Mouse (Mus musculus) neural tube, embryonic 13.5 days (tissue): ENCODE data around the gene Cyb5r3. TPM values are rescaled to one million over a fixed set of nuclear protein-coding genes. Genes with fewer than 3 reads are reported as not detected.
A peak's percentile ranks its signal among the peaks of the same experiment; 100 is the strongest.

Experiments
- ATAC-seq: fragments of 200-750 bp; cut with Nextera tagmentation; 2 replicates; pipeline ENCODE4 v1.8.0; 2017; ENCODE audit warnings: low read depth, mild to moderate bottlenecking, moderate TSS enrichment, moderate library complexity
- H3K27ac ChIP-seq: fragments of 300-500 bp; sonication (generic); replicated peaks from 2 replicates; pipeline ENCODE4 v1.5.1; 2015; ENCODE audit warnings: moderate library complexity, mild to moderate bottlenecking, inconsistent platforms
- H3K27me3 ChIP-seq: fragments of 300-500 bp; sonication (generic); 2 replicates; pipeline ENCODE4 v1.6.1; 2015; ENCODE audit warnings: mild to moderate bottlenecking, inconsistent platforms
- H3K36me3 ChIP-seq: fragments of 300-500 bp; sonication (generic); 2 replicates; pipeline ENCODE4 v1.6.1; 2015; ENCODE audit warnings: mild to moderate bottlenecking, inconsistent platforms
- H3K4me1 ChIP-seq: fragments of 300-500 bp; sonication (generic); replicated peaks from 2 replicates; pipeline ENCODE4 v1.6.1; 2015; ENCODE audit warnings: inconsistent platforms
- H3K4me2 ChIP-seq: fragments of 300-500 bp; sonication (generic); 2 replicates; pipeline ENCODE4 v1.6.1; 2015; ENCODE audit warnings: inconsistent platforms, mild to moderate bottlenecking, moderate library complexity
- H3K4me3 ChIP-seq: fragments of 300-500 bp; sonication (generic); 2 replicates; pipeline ENCODE4 v1.5.1; 2015; ENCODE audit warnings: mild to moderate bottlenecking, inconsistent platforms
- H3K9ac ChIP-seq: fragments of 300-500 bp; sonication (generic); 2 replicates; pipeline ENCODE4 v1.6.1; 2015; ENCODE audit warnings: moderate library complexity, mild to moderate bottlenecking, inconsistent platforms
- H3K9me3 ChIP-seq: fragments of 300-500 bp; sonication (generic); 2 replicates; pipeline ENCODE4 v1.6.1; 2016; ENCODE audit warnings: inconsistent platforms
- WGBS: fragments of 180-500 bp; shearing (Covaris S2); methylation state at CpG from one replicate; pipeline ENCODE4 v1.1.7; 2015; 5-methylcytosine and 5-hydroxymethylcytosine counted together
- polyA plus RNA-seq: library from polyadenylated mRNA; unstranded; fragments of >200 nt; fragmentation: Nextera tagmentation; extraction: Ambion mirVana; gene quantifications from 2 replicates; pipeline ENCODE4 v1.2.1, GENCODE M21; 2015

Gene Cyb5r3
- polyA plus RNA-seq, result 130 and 140 TPM in 2 replicates

DNA sequence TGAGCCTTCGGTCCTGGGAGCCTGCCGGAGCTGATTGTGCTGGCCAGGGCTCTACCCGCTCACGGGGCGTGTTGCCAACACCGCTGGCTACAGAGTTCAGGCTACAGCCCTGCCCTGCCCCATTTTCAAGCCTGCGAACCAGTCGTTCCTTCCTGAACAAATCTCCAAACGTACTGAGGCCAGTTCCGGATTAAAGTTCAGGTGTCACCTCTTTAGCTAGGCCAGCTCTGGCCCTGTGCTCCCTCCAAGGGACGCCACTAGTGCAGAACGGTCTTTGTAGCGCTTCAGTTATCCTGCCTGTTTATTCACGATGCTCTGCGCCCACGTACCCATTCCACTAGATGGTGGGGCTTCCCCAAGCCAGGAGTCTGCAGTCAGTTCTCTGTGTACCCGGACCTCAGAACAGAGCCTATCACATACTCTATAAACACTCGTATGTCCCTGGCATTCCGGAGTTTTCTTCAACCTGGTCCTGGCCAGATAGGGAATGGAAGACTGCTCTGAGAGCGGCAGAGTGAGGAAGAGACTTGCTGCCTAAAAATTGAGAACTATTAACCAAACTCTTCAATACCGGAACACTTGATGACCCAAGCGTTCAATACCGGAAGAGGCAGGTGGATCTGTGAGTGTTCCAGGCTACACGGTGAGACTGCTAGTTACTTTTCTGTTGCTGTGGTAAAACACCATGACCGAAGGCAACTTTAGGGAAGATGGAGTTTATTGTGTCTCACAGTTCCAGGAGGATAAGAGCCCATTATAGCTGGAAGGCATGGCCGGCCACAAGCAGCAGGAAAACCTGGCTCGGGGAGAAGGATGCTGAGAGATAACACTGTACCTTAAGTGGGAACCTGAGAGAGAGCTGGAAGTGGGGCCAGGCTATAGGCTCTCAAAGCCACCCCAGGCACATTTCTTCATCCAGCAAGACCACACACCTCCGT lies at the start of gene Cyb5r3:
Gene Cyb5r3, minus strand, starts transcription at position 101 of the 938 bp plus-strand sequence.
- H3K4me3 ChIP-seq, result peak within 1 kb of the TSS; percentile 88
- no peaks in the 10 kb centered on the region for H3K36me3 ChIP-seq
- H3K27ac ChIP-seq, result peak within 1 kb of the TSS; percentile 91
- no peaks in the 10 kb centered on the region for H3K9me3 ChIP-seq
- H3K4me1 ChIP-seq, result peaks cover 45% of the 10 kb centered on the region
- H3K9ac ChIP-seq, result peak within 1 kb of the TSS; percentile 89
- ATAC-seq, result peak; percentile 75
- peak within 1 kb of the TSS; percentile 81 for H3K4me2 ChIP-seq
- 35% methylated on average over 28 of the region's 28 CpGs for WGBS
- no peaks in the 10 kb centered on the region for H3K27me3 ChIP-seq

DNA sequence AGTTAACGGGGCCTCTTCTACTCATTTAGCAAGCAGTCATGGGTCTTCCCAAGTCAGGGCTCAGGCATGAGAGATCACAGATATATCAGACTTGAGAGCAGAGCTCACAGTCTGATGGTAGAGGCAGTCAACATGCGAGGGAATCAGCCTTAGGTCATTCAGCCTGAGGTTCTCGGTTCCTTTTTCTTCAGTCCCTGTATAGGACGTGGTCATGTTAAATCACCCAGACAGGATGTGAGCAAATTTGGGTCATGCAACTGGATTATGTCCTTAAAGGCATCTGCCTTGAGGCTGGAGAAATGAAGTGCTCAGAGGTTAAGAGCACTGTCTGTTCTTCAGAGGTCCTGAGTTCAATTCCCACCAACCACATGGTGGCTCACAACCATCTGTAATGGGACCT lies 49.3 kb upstream of the Cyb5r3 start:
- no peak overlapping the region for H3K4me2 ChIP-seq
- H3K27ac ChIP-seq, result no peak overlapping the region
- H3K4me1 ChIP-seq, result peaks cover 15% of the 10 kb centered on the region
- H3K9ac ChIP-seq, result no peak overlapping the region
- no peaks in the 10 kb centered on the region for H3K27me3 ChIP-seq
- no peak overlapping the region for H3K4me3 ChIP-seq
- H3K9me3 ChIP-seq, result no peaks in the 10 kb centered on the region
- no peak for ATAC-seq
- no peaks in the 10 kb centered on the region for H3K36me3 ChIP-seq
- WGBS, result 89% methylated on average over 4 of the region's 4 CpGs

DNA sequence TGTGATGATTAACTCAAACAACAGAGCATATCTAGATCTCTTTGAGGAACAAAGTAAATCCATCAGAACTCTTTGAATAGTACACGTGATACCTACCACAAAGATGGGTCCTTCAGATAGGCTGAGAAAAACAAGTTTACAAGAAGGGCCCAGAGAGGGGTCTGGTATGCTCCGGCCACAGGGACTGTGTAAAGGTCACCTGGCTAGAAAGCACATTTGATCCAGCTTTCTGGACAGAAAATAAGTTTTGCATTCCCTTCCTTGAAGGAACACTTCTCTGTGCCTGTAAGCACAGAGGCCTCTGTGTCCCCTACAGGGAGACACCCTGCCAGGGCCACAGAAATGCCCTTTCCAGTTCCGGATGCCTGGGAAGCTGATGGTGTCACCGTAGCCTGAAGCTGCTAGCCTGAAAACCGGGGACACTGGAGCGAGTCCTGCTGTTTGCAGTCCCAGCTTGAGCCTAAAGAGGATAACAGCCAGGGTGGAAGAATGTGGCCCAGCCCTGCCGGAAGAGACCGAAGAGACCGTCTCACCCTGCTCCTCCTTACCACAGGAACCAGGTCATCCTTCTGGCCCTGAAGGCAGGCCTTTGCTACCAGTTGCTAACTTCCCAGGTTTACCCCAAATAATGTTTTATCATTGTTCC lies 48.1 kb upstream of the Cyb5r3 start:
- H3K36me3 ChIP-seq, result no peaks in the 10 kb centered on the region
- ATAC-seq, result no peak
- H3K4me1 ChIP-seq, result peaks cover 28% of the 10 kb centered on the region
- no peak overlapping the region for H3K27ac ChIP-seq
- H3K4me2 ChIP-seq, result no peak overlapping the region
- no peaks in the 10 kb centered on the region for H3K27me3 ChIP-seq
- H3K9ac ChIP-seq, result no peak overlapping the region
- no peaks in the 10 kb centered on the region for H3K9me3 ChIP-seq
- H3K4me3 ChIP-seq, result no peak overlapping the region
- 71% methylated on average over 9 of the region's 9 CpGs for WGBS

DNA sequence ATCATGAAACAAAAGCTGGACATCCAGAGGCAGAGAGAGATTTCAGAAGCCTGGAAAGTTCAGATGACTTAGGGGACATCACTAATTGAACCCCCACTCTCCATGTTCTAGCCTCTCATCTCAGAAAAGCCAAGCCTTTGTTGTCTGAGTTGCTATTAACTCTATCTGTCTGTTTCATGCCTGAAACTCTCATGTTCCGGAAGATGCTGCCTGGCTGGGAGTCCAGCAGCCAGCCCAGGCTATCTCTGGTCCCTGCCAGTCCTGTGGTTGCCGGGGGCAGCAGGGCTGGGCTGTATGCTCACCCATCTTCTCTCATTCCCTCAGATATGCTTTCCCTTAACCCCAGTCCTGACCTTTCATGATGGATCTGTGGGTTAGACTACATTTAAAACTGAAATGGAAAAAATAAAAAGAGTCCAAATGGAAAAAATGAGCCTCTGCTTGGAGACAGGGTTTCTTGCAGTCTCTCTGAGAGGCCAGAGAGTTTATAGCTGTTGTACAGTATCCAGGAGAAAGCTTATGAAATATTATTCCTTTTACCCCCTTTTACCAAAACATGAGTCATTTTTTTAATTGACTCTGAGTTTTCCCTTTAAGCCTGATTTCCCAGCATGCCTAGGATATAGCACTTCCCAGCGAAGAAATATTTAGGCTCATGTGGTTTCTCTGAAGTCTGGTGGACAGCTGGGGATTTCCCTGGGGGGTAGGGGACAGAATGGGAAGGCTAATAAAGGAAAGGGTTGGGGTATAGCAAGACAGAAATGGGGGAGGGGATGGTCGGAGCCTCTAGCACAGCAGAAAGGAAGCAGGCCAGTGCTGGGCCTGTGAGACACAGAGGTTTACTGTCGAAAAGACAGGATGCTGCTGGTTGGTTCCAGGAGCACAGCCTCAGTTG lies 43.2 kb upstream of the Cyb5r3 start:
- H3K36me3 ChIP-seq, result no peaks in the 10 kb centered on the region
- peak overlapping the region; percentile 77 for H3K27ac ChIP-seq
- peaks cover 17% of the 10 kb centered on the region for H3K4me1 ChIP-seq
- H3K4me2 ChIP-seq, result no peak overlapping the region
- peak; percentile 76 for ATAC-seq
- no peaks in the 10 kb centered on the region for H3K27me3 ChIP-seq
- H3K9ac ChIP-seq, result peak overlapping the region; percentile 43; the same call in 1 of the 2 replicates
- H3K9me3 ChIP-seq, result no peaks in the 10 kb centered on the region
- no peak overlapping the region for H3K4me3 ChIP-seq
- 29% methylated on average over 5 of the region's 5 CpGs for WGBS

DNA sequence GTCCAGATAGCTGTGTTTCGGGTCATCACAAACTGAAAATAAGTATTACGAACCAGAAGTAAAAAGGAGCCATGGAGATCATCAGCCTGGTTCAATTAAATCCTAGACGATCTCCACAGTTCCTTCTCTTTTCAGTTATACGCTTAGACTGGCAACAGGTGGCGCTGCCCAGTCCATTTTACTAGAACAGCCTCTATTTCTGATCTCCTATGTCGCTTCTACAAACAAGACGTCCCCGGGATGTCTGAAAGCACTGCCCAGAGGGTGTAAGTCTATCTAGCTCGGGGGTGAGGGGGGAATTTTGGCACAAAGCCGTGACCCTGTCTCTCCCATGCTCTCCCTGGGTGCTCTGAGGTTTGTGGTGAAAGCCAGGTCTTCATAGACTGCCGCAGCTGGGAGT lies 37.8 kb upstream of the Cyb5r3 start:
- no peak for ATAC-seq

DNA sequence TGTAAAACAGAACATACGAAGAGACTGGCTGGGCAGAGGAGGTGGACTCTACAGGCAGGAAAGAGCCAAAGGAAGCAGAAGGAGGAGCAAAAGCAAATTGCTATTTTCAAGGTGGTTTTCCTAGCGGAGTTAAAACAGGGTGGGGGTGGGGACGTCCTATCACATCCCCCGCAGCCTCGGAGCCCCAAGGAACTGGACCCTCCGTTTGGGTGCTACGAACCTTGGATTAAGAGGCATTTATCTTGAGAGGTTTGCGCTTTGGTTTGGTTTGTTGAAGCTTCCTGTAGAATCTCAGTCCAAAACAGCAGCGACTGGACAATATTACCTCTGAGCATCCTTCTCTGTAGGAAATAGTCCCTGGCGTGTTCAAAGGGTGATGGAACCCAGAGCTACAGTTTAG lies 37.3 kb upstream of the Cyb5r3 start:
- H3K36me3 ChIP-seq, result no peaks in the 10 kb centered on the region
- H3K27me3 ChIP-seq, result peaks cover 6% of the 10 kb centered on the region; the same call in 1 of the 2 replicates
- ATAC-seq, result no peak
- peak overlapping the region; percentile 18 for H3K4me3 ChIP-seq
- H3K4me2 ChIP-seq, result peak overlapping the region; percentile 49
- H3K9ac ChIP-seq, result no peak overlapping the region
- no peak overlapping the region for H3K27ac ChIP-seq
- H3K9me3 ChIP-seq, result no peaks in the 10 kb centered on the region
- H3K4me1 ChIP-seq, result peaks cover 10% of the 10 kb centered on the region
- WGBS, result 19% methylated on average over 10 of the region's 10 CpGs

More for the DNA sequence above, 37.8 kb upstream of the Cyb5r3 start:
- Histone ChIP-seq H3K36me3 (no peaks in the 10 kb centered on the region), H3K27me3 (peaks cover 6% of the 10 kb centered on the region; the same call in 1 of the 2 replicates), H3K27ac (no peak overlapping the region), H3K4me1 (peaks cover 10% of the 10 kb centered on the region), H3K4me3 (peak overlapping the region; percentile 18), H3K9ac (no peak overlapping the region), H3K4me2 (peak overlapping the region; percentile 49), H3K9me3 (no peaks in the 10 kb centered on the region)
- 19% methylated on average over 11 of the region's 11 CpGs for WGBS

DNA sequence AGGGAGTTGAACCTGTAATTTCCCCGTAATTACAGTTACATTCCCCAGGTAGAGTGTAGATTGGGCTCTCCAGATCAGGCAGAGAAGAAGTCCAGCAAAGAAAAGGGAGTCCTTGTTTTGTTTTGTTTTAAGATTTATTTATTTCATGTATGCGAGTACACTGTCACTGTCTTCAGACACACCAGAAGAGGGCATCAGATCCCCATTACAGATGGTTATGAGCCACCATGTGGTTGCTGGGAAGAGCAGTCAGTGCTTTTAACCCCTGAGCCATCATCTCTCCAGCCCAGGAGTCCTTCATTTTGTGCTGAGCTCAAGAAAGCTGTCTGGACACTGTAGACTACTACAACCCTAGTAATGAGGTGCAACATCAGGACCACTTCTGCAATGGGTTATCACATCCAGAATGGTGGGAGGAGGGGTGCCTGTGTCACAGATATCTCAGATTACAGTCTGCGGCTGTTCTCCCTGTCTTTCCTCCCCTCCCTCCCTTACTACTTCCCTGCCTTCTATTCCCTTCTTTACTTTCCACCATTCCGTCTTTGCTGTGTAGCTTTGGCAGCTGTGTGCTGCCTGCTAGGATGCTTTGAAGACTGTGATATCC lies 36.8 kb upstream of the Cyb5r3 start:
- peaks cover 6% of the 10 kb centered on the region; the same call in 1 of the 2 replicates for H3K27me3 ChIP-seq
- no peak for ATAC-seq
- peaks cover 14% of the 10 kb centered on the region for H3K4me1 ChIP-seq
- no peaks in the 10 kb centered on the region for H3K36me3 ChIP-seq
- H3K4me2 ChIP-seq, result peak overlapping the region; percentile 49
- H3K4me3 ChIP-seq, result peak overlapping the region; percentile 18
- WGBS, result 45% methylated on average over 4 of the region's 4 CpGs
- H3K27ac ChIP-seq, result no peak overlapping the region
- no peaks in the 10 kb centered on the region for H3K9me3 ChIP-seq
- H3K9ac ChIP-seq, result no peak overlapping the region

DNA sequence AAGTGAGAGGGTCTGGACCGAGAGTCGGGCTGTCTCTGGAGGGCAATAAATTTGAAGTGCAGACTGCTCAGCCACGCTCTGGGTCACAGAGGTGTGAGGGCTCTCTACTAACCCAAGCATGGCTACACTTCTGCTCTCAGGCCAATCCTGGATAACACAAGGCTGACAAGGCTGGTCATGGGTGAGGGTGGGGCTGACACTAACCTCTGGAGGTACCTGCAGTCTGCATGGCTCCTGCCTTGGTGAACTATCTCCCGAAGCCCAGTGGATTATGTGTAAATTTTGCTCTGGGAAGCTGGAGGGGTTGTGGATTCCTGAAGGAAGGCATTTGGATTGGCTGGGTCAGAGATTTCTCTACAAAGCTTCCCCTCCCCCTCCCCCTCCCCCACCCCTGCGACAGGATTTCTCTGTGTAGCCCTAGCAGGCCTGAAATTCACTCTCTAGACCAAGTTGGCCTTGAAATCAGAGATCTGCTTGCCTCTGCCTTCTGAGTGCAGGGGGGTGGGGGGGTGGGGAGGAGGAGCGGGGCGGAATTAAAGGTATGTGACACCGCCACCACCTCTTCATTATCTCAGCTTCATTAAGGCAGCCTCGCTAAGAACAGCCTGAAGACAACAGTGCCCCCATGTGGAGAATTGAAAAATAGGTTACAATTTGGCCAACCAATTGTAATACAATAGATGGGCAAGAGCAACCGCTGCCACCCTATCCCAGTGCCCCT lies 32.5 kb upstream of the Cyb5r3 start:
- 13% methylated on average over 9 of the region's 10 CpGs for WGBS
- H3K27ac ChIP-seq, result no peak overlapping the region
- peak overlapping the region; percentile 34 for H3K4me2 ChIP-seq

DNA sequence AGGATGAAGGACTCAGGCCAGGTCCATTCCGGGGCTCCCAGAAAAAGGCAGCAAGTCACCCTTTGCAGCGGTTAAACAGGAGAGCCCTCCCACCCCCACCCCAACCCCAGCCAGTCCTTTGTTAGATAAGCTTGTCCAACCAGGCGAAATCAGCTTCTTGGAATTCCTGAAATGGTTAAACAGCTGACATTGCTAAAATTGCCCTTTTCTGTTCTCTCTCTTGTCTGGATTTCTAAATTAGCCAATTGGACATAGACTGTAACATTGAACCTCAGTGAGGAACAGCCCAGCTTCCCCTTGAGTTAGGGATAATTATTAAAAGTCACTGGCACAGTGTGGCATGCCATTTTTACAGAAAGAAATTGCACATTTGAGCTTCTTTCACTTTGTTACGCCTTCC lies 30.0 kb upstream of the Cyb5r3 start:
- H3K27me3 ChIP-seq, result no peaks in the 10 kb centered on the region
- no peak overlapping the region for H3K4me2 ChIP-seq
- H3K36me3 ChIP-seq, result no peaks in the 10 kb centered on the region
- peaks cover 6% of the 10 kb centered on the region for H3K4me1 ChIP-seq
- 77% methylated on average over 4 of the region's 4 CpGs for WGBS
- ATAC-seq, result no peak
- no peak overlapping the region for H3K27ac ChIP-seq
- no peak overlapping the region for H3K4me3 ChIP-seq
- H3K9me3 ChIP-seq, result no peaks in the 10 kb centered on the region
- H3K9ac ChIP-seq, result no peak overlapping the region

More for the DNA sequence above, 32.5 kb upstream of the Cyb5r3 start:
- peaks cover 6% of the 10 kb centered on the region; the same call in 1 of the 2 replicates for H3K27me3 ChIP-seq
- no peak overlapping the region for H3K4me3 ChIP-seq
- peaks cover 11% of the 10 kb centered on the region for H3K4me1 ChIP-seq
- H3K36me3 ChIP-seq, result no peaks in the 10 kb centered on the region
- H3K9ac ChIP-seq, result no peak overlapping the region
- H3K9me3 ChIP-seq, result no peaks in the 10 kb centered on the region
- peak; percentile 47; the same call in 1 of the 2 replicates for ATAC-seq

DNA sequence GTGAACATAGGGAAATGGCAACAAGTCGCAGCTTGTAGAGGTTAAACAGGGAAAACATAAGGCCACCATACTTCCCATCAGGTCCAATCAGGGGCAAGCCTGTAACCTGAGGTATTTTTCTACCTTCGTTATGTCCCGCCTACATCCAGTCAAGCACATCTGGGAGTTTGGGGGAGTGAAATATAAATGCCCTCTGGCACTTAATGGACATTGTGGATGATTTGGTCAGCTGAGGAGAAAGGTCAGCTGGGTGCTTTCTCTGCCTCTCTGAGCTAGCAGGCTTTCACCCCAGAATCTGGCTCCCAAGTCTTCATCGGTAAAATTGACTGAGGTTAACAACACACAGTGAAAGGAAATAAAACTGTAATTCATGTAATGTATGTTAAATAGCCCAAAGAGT lies 21.0 kb upstream of the Cyb5r3 start:
- Histone ChIP-seq H3K4me2 (no peak overlapping the region), H3K9ac (no peak overlapping the region), H3K4me1 (no peaks in the 10 kb centered on the region), H3K4me3 (no peak overlapping the region), H3K27ac (no peak overlapping the region), H3K9me3 (peaks cover 4% of the 10 kb centered on the region; the same call in 1 of the 2 replicates), H3K36me3 (no peaks in the 10 kb centered on the region), H3K27me3 (no peaks in the 10 kb centered on the region)
- no peak for ATAC-seq
- WGBS, result 91% methylated on average over 4 of the region's 4 CpGs

DNA sequence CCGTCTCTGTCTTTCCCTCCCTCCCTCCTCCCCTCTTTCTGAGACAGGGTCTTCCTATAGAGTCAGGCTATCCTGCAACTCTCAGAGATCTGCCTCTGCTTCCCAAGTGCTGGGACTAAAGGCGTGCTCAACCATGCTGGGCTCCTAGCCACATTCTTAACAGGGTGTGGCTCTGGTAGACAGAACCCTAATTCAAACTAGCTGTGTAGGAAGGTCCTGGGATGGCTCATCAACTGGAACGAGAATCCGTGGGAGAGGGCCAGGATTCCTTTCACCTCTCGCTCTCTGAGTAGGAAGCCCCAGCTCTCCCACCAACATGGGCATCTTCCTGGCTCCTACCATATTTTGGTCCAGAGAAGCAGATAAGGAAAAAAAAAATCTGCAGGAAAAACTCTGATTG lies 10.0 kb upstream of the Cyb5r3 start:
- H3K4me2 ChIP-seq, result no peak overlapping the region
- H3K4me1 ChIP-seq, result no peaks in the 10 kb centered on the region
- H3K9ac ChIP-seq, result no peak overlapping the region
- H3K27ac ChIP-seq, result no peak overlapping the region
- no peaks in the 10 kb centered on the region for H3K36me3 ChIP-seq
- no peaks in the 10 kb centered on the region for H3K27me3 ChIP-seq
- 85% methylated on average over 5 of the region's 5 CpGs for WGBS
- H3K4me3 ChIP-seq, result no peak overlapping the region
- no peaks in the 10 kb centered on the region for H3K9me3 ChIP-seq
- ATAC-seq, result no peak
